Mouse (Mus musculus) embryonic facial prominence, embryonic 11.5 days (tissue): ENCODE measurements at regions not wholly inside any gene's neighbourhood (a gene's known extent, or its start where the extent isn't known, plus 50 kb on each side); places are given as distances from the start of the nearest gene placed in this dataset.

ENCODE experiments used
- ATAC-seq: fragments of 200-750 bp; cut with Nextera tagmentation; replicated peaks from 2 replicates; pipeline ENCODE4 v1.8.0; 2017; ENCODE audit warnings: low read depth; ENCODE audit not compliant: insufficient number of reproducible peaks, low FRiP score, low TSS enrichment
- DNase-seq: peaks from one replicate; pipeline ENCODE4 v3.0.0-alpha.2; 2015; ENCODE audit warnings: low spot score
- H3K27ac ChIP-seq: fragments of 300-500 bp; sonication (generic); replicated peaks from 2 replicates; pipeline ENCODE4 v1.5.1; 2014; ENCODE audit warnings: mild to moderate bottlenecking, low read depth, low read length, control low read depth
- H3K27me3 ChIP-seq: fragments of 300-500 bp; sonication (generic); 2 replicates; pipeline ENCODE4 v1.6.1; 2014; ENCODE audit warnings: mild to moderate bottlenecking, low read length, moderate library complexity, mixed read lengths; ENCODE audit not compliant: control insufficient read depth, insufficient read depth
- H3K36me3 ChIP-seq: fragments of 300-500 bp; sonication (generic); replicated peaks from 2 replicates; pipeline ENCODE4 v1.6.1; 2014; ENCODE audit warnings: low read depth, mild to moderate bottlenecking, low read length, moderate library complexity, mixed read lengths; ENCODE audit not compliant: control insufficient read depth, insufficient read depth
- H3K4me1 ChIP-seq: fragments of 300-500 bp; sonication (generic); 2 replicates; pipeline ENCODE4 v1.6.1; 2014; ENCODE audit warnings: low read length, mixed read lengths; ENCODE audit not compliant: control insufficient read depth, insufficient read depth
- H3K4me2 ChIP-seq: fragments of 300-500 bp; sonication (generic); 2 replicates; pipeline ENCODE4 v1.6.1; 2014; ENCODE audit warnings: low read depth, mild to moderate bottlenecking, control low read depth, low read length, moderate library complexity
- H3K4me3 ChIP-seq: fragments of 300-500 bp; sonication (generic); 2 replicates; pipeline ENCODE4 v1.5.1; 2014; ENCODE audit warnings: low read depth, low read length, control low read depth
- H3K9ac ChIP-seq: fragments of 300-500 bp; sonication (generic); replicated peaks from 2 replicates; pipeline ENCODE4 v1.6.1; 2014; ENCODE audit warnings: mild to moderate bottlenecking, control low read depth, low read length
- H3K9me3 ChIP-seq: fragments of 300-500 bp; sonication (generic); replicated peaks from 2 replicates; pipeline ENCODE4 v1.6.1; 2016; ENCODE audit warnings: mild to moderate bottlenecking, low read length, inconsistent platforms, mixed read lengths; ENCODE audit not compliant: control insufficient read depth
- WGBS: fragments of 180-500 bp; shearing (Covaris S2); extraction: QIAGEN DNeasy Blood & Tissue Kit; methylation state at CpG from one replicate; pipeline ENCODE4 v1.1.7; 2014; 5-methylcytosine and 5-hydroxymethylcytosine counted together

DNA sequence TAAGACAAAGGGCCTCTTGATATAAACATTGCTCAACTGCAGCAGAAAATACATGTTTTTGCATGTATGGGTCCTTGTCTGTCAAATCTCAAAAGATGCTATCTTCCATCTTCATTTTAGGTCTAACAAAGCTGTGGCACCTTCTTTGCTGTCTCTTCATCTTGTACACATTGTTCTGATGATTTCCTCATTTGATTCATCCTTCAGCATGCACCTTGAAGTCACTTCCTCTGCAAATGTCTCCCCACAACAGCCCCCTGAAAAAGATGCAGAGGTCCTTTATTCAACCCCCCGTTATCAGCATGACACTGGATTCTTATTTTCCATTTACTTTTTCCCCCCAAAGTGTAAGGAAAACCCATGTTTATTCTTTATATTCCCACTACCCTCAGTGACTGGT lies 290.5 kb upstream of the Kcnh8 start:
- 88% methylated on average over 1 of the region's 1 CpGs for WGBS
- no peak overlapping the region for H3K4me3 ChIP-seq
- H3K9me3 ChIP-seq, result no peaks in the 10 kb centered on the region
- no peak overlapping the region for H3K27ac ChIP-seq
- H3K27me3 ChIP-seq, result no peaks in the 10 kb centered on the region
- DNase-seq (no peak), ATAC-seq (no peak)
- no peaks in the 10 kb centered on the region for H3K36me3 ChIP-seq
- H3K9ac ChIP-seq, result no peak overlapping the region
- no peak overlapping the region for H3K4me2 ChIP-seq
- no peaks in the 10 kb centered on the region for H3K4me1 ChIP-seq

DNA sequence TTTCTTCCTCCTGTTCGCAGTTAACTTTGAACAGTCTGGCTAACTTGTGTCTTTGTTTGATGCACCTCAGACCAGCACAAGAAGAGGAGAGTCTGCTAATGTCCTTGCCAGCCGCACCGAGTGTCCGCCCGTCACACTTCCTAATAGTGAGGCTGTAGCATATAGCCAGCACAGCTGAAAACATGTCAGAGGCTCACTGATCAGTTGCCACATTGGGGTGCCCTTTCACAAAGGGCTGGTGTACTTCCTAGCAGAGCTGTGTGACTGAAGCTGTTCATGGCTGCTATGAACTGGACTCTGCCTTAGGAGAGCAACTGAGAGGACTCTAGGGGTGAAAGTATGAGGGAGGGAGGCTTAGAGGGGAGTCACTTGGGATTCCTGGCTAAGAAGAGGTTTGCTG lies 293.7 kb upstream of the Kcnh8 start:
- H3K4me1 ChIP-seq, result no peaks in the 10 kb centered on the region
- no peak overlapping the region for H3K9ac ChIP-seq
- DNase-seq, result no peak
- H3K36me3 ChIP-seq, result no peaks in the 10 kb centered on the region
- H3K4me2 ChIP-seq, result no peak overlapping the region
- 94% methylated on average over 5 of the region's 5 CpGs for WGBS
- no peaks in the 10 kb centered on the region for H3K9me3 ChIP-seq
- H3K27me3 ChIP-seq, result no peaks in the 10 kb centered on the region
- ATAC-seq, result no peak
- no peak overlapping the region for H3K4me3 ChIP-seq
- no peak overlapping the region for H3K27ac ChIP-seq

DNA sequence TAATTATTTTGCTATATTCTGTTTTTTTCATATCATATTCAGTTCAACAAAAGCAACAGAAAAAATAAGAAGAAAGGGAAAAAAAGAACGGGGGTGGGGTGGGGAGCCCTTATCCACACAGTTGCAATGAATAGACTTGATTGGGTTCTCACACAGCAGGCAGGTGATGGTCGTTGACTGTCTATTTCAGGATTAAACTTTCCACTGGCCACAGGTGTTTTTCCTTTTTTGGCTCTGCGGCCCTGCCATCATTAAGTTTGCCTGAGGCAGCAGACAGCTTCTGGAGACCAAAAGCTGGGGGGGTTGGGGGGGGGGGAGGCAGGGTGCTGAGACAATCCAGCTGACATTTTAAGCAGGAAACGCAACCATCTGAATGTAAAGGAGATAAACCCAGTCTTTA lies 298.4 kb upstream of the Kcnh8 start:
- H3K36me3 ChIP-seq, result no peaks in the 10 kb centered on the region
- no peaks in the 10 kb centered on the region for H3K27me3 ChIP-seq
- DNase-seq, result no peak
- ATAC-seq, result no peak
- no peak overlapping the region for H3K27ac ChIP-seq
- no peaks in the 10 kb centered on the region for H3K4me1 ChIP-seq
- no peak overlapping the region for H3K9ac ChIP-seq
- no peak overlapping the region for H3K4me2 ChIP-seq
- H3K4me3 ChIP-seq, result no peak overlapping the region
- 66% methylated on average over 4 of the region's 4 CpGs for WGBS
- no peaks in the 10 kb centered on the region for H3K9me3 ChIP-seq

DNA sequence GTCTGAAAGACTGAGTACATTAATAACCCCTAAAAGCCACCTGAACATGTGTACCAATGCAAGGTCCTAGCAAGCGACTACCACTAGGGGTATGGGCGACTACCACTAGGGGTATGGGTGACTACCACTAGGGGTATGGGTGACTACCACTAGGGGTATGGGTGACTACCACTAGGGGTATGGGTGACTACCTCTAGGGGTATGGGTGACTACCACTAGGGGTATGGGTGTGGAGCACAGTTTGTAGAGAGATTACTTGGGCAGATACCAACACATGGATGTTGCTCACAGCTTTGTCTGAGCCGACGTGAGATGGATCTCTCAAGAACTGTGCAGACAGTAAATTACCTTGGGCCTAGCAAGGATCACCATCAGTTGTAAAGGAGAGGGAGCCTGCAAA lies 299.2 kb upstream of the Kcnh8 start:
- 93% methylated on average over 4 of the region's 4 CpGs for WGBS

DNA sequence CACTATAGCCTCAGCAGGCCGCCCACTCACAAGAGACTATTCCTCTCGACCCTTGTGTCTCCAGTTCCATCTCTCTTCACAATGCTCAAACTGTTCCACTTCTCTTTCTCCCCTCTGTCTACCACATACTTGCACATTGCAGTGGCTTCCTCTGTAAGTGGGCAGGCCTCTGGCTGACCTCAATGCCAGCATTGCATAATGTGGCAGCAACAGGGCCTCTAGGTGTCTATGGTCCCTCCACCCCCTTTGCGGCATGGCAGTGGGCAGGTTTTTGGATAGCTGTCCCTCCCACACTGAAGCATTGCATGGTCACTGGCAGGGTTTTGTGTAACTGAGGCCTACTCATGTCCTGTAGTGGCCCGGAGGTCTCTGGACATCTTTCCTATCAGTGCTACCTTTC lies 302.7 kb upstream of the Kcnh8 start:
- Histone ChIP-seq H3K27ac (no peak overlapping the region), H3K4me2 (no peak overlapping the region), H3K4me1 (no peaks in the 10 kb centered on the region), H3K27me3 (no peaks in the 10 kb centered on the region), H3K36me3 (no peaks in the 10 kb centered on the region), H3K4me3 (no peak overlapping the region), H3K9me3 (no peaks in the 10 kb centered on the region), H3K9ac (no peak overlapping the region)
- no peak for DNase-seq
- 85% methylated on average over 4 of the region's 4 CpGs for WGBS
- no peak for ATAC-seq

More for the DNA sequence above, 299.2 kb upstream of the Kcnh8 start:
- Histone ChIP-seq H3K27ac (no peak overlapping the region), H3K9me3 (no peaks in the 10 kb centered on the region), H3K27me3 (no peaks in the 10 kb centered on the region), H3K4me3 (no peak overlapping the region), H3K4me2 (no peak overlapping the region), H3K9ac (no peak overlapping the region), H3K36me3 (no peaks in the 10 kb centered on the region), H3K4me1 (no peaks in the 10 kb centered on the region)
- no peak for ATAC-seq
- no peak for DNase-seq

DNA sequence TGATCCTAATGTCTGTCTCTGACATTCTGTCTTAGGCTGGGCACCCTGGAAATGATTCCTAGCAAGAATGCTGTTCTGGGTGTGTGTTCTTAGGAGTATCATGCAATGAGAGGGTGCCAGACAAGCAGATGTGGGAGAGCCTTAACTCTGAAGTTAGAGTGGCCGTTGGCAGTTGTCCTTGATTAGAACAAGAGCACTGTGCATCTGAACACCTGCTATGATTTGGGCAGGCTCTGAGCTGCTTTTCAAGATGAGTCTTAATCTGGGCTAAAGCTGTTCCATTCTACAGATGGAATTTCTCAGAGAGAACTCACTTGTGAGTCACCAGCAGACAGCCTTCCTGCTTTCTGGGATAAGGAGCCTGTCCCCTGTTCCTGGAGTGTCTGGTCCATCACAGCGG lies 317.1 kb upstream of the Kcnh8 start:
- 85% methylated on average over 2 of the region's 2 CpGs for WGBS
- Histone ChIP-seq H3K27me3 (no peaks in the 10 kb centered on the region), H3K4me2 (no peak overlapping the region), H3K9ac (no peak overlapping the region), H3K4me3 (no peak overlapping the region), H3K9me3 (no peaks in the 10 kb centered on the region), H3K4me1 (no peaks in the 10 kb centered on the region), H3K27ac (no peak overlapping the region), H3K36me3 (no peaks in the 10 kb centered on the region)
- DNase-seq (no peak), ATAC-seq (no peak)

DNA sequence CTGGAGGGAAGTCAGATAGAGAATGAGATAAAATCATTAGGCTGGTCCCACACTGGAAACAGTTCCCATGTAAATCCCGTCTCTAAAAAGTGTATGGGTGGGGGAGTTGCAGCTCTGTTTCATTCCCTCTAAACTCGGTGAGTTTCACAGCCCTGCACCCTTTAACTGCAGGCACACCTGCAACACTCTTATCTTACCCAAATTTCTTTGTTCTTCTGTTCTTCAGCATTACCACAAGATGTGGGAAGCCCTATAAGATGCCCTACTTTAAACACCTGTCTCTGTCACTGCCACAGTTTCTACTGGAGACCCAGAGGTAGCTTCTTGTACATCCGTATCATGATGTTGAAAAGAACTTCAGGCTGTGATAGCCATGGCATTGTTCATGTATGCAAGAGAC lies 320.2 kb upstream of the Kcnh8 start:
- Histone ChIP-seq H3K9me3 (no peaks in the 10 kb centered on the region), H3K36me3 (no peaks in the 10 kb centered on the region), H3K27ac (no peak overlapping the region), H3K27me3 (no peaks in the 10 kb centered on the region), H3K4me3 (no peak overlapping the region), H3K4me1 (no peaks in the 10 kb centered on the region), H3K4me2 (no peak overlapping the region), H3K9ac (no peak overlapping the region)
- DNase-seq (no peak), ATAC-seq (no peak)
- 60% methylated on average over 3 of the region's 3 CpGs for WGBS

DNA sequence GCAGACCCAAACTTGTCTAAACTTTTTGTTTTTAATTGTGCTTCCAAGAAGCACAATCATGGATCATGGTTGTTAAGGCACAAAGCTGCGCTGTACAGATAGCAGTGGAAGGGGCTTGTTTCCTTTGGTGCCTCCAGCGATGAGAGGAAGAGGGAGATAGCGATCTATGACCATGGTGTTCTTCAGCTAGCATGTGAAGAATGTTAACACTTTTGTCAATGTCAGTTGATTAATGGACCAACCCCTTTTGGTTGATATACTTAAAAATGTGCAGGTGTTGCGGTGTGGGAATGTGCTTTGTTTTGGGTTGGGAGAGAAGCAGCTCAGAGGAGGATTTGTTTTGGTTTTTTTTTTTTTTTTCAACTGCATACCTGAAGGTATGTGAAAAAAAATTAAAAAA lies 324.0 kb upstream of the Kcnh8 start:
- H3K27me3 ChIP-seq, result no peaks in the 10 kb centered on the region
- ATAC-seq (no peak), DNase-seq (no peak)
- H3K4me3 ChIP-seq, result no peak overlapping the region
- no peaks in the 10 kb centered on the region for H3K36me3 ChIP-seq
- 86% methylated on average over 4 of the region's 4 CpGs for whole genome bisulfite sequencing
- H3K4me2 ChIP-seq, result no peak overlapping the region
- H3K9me3 ChIP-seq, result no peaks in the 10 kb centered on the region
- H3K4me1 ChIP-seq, result no peaks in the 10 kb centered on the region
- H3K27ac ChIP-seq, result no peak overlapping the region
- no peak overlapping the region for H3K9ac ChIP-seq

DNA sequence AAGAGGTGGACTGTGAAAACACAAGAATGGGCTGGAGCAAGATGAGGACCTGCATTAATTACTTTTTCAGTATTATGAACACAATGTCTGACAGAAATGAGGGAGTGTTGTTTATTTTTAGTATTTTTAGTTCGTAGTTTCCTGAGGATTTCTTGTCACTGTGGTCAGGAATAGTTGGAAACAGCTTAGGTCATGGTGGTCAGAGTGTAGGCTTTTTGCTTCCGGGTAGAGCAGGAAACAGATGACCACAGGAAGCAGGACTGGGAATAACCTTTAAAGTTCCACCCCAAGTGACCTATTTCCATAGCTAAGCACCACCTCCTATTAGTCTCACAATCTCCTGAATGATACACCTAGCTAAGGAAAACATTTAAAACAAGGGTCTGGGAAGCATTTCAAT lies 333.7 kb upstream of the Kcnh8 start:
- 81% methylated on average over 2 of the region's 2 CpGs for whole genome bisulfite sequencing
- Histone ChIP-seq H3K36me3 (no peaks in the 10 kb centered on the region), H3K4me2 (no peak overlapping the region), H3K27me3 (no peaks in the 10 kb centered on the region), H3K9ac (no peak overlapping the region), H3K9me3 (no peaks in the 10 kb centered on the region), H3K4me3 (no peak overlapping the region), H3K27ac (no peak overlapping the region), H3K4me1 (no peaks in the 10 kb centered on the region)
- DNase-seq (no peak), ATAC-seq (no peak)
